Mouse (Mus musculus) limb, embryonic 14.5 days (tissue): ENCODE results near the gene Hoxc9. TPM values are rescaled to one million over a fixed set of nuclear protein-coding genes. Genes with fewer than 3 reads are reported as not detected.

Experiments used
- ATAC-seq: fragments of 200-750 bp; cut with Nextera tagmentation; 2 replicates; pipeline ENCODE4 v1.8.0; 2017; ENCODE audit warnings: low read depth, moderate number of reproducible peaks, moderate TSS enrichment; ENCODE audit not compliant: low FRiP score
- DNase-seq: peaks from one replicate; pipeline ENCODE4 v3.0.0-alpha.2; 2015; ENCODE audit warnings: low spot score
- H3K27ac ChIP-seq: fragments of 300-500 bp; sonication (generic); replicated peaks from 2 replicates; pipeline ENCODE4 v1.5.1; 2014; ENCODE audit warnings: low read depth, mild to moderate bottlenecking, low read length, moderate library complexity, mixed read lengths
- H3K27me3 ChIP-seq: fragments of 300-500 bp; sonication (generic); 2 replicates; pipeline ENCODE4 v1.6.1; 2014; ENCODE audit warnings: low read length, mixed read lengths; ENCODE audit not compliant: control insufficient read depth, insufficient read depth
- H3K36me3 ChIP-seq: fragments of 300-500 bp; sonication (generic); 2 replicates; pipeline ENCODE4 v1.6.1; 2014; ENCODE audit warnings: mild to moderate bottlenecking, low read length, moderate library complexity, mixed read lengths; ENCODE audit not compliant: control insufficient read depth, insufficient read depth
- H3K4me1 ChIP-seq: fragments of 300-500 bp; sonication (generic); 2 replicates; pipeline ENCODE4 v1.6.1; 2014; ENCODE audit warnings: antibody characterized with exemption, low read length, mixed read lengths; ENCODE audit not compliant: control insufficient read depth, insufficient read depth
- H3K4me2 ChIP-seq: fragments of 300-500 bp; sonication (generic); replicated peaks from 2 replicates; pipeline ENCODE4 v1.6.1; 2014; ENCODE audit warnings: low read depth, mild to moderate bottlenecking, low read length, moderate library complexity; ENCODE audit not compliant: severe bottlenecking
- H3K4me3 ChIP-seq: fragments of 300-500 bp; sonication (generic); replicated peaks from 2 replicates; pipeline ENCODE4 v1.5.1; 2014; ENCODE audit warnings: low read length
- H3K9ac ChIP-seq: fragments of 300-500 bp; sonication (generic); 2 replicates; pipeline ENCODE4 v1.6.1; 2014; ENCODE audit warnings: mild to moderate bottlenecking, low read depth, low read length, moderate library complexity; ENCODE audit not compliant: severe bottlenecking
- H3K9me3 ChIP-seq: fragments of 300-500 bp; sonication (generic); 2 replicates; pipeline ENCODE4 v1.6.1; 2016; ENCODE audit warnings: low read length; ENCODE audit not compliant: control insufficient read depth
- POLR2A ChIP-seq: fragments of 200-500 bp; IDR thresholded peaks from 2 replicates; pipeline ENCODE4 v1.8.0; 2012; ENCODE audit warnings: inconsistent platforms, mild to moderate bottlenecking, moderate library complexity, borderline replicate concordance; ENCODE audit not compliant: insufficient read depth, insufficient read length; ENCODE audit errors: extremely low read depth
- whole genome bisulfite sequencing: fragments of 180-500 bp; shearing (Covaris S2); extraction: QIAGEN DNeasy Blood & Tissue Kit; methylation state at CpG from one replicate; pipeline ENCODE4 v1.1.7; 2014; 5-methylcytosine and 5-hydroxymethylcytosine counted together
- polyA plus RNA-seq, 2 experiments: library from polyadenylated mRNA; depleted of rRNA in 1 of 2; stranded (reverse) in 1 of 2; unstranded in 1 of 2; fragments of >200 nt; fragmentation: Nextera tagmentation in 1 of 2; extraction: Ambion mirVana in 1 of 2; gene quantifications; 2 replicates each; pipeline versions ENCODE4 v1.2.1 to v1.2.3; 2012 to 2014

The Hoxc9 gene
- polyA plus RNA-seq, 2 experiments = 1.1 to 2.1 TPM

DNA sequence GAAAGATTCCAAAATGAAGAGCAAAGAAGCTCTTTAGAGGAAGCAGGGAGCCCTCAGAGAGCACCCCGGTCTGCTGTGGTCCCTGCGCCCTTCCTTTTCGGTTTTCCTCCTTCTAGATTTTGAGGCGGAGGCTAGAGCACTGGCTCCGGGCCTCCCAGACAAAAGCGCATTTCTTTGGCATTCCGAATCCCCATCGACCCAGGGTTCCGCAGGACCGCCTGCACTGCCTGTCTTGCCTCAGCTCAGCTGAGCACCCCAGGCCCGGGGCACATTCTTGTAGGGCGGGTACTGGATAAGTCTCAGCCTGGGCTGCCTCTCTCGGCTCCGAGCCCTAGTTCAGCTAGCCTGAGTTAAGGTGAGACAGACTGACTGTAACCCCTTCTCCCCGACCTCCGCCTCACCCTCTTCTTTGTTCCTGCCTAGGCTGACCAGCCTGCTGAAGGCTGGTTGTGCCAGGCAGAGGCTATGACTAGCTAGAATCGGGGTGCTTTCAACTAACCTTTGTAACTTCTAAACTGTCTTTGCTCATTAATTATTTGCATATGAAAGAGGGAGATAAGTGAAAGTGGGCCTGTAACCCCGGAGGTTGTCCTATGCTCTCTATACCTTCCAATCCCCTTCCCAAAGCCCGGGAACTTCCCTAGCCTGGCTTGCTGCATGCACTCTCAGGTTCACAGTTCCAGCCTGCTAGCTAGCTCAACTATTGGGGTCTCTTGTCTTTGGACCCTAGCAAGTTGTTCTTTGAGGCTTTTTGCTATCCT, 39.3 kb downstream of the Hoxc9 start:
- 4% methylated on average over 19 of the region's 19 CpGs for WGBS
- Histone ChIP-seq H3K4me2 (peak overlapping the region; percentile 50), H3K36me3 (no peaks in the 10 kb centered on the region), H3K27me3 (peaks cover 97% of the 10 kb centered on the region), H3K27ac (no peak overlapping the region), H3K9me3 (no peaks in the 10 kb centered on the region), H3K9ac (0 out of 2 replicates have a peak overlapping the region, but pooled peaks have one; percentile 6), H3K4me3 (peak overlapping the region; percentile 31; the same call in 1 of the 2 replicates), H3K4me1 (peaks cover 12% of the 10 kb centered on the region; the same call in 1 of the 2 replicates)
- no peak for TF ChIP-seq POLR2A
- no peak for DNase-seq
- ATAC-seq = no peak

DNA sequence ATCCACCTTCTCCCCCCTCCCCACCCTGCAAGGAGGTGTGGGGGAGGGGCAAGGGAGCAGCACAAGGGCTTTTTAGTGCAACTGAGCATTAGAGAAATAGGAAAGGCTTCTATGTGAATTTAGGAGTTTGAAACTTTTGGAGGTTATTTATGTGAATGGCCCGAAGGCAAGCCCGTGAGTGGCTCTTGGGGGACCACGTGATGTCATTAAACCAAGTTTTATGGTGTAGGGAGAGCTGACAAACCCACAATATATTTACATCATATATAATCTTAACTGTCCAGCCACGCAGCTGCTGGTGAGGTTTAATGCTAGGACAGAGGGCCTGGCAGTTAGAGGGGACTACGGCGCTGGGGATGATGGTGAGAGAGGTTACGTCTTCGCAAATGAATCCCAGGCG, 42.4 kb downstream of the Hoxc9 start, which contains the start of gene Hoxc4:
Gene Hoxc4, plus strand, starts transcription at position 299 of the 400 bp plus-strand sequence.
- DNase-seq (no peak), ATAC-seq (no peak)
- Histone ChIP-seq H3K27me3 (peaks cover 99% of the 10 kb centered on the region), H3K36me3 (no peaks in the 10 kb centered on the region), H3K4me3 (no peak within 1 kb of the TSS), H3K9ac (no peak within 1 kb of the TSS), H3K4me1 (peaks cover 10% of the 10 kb centered on the region; the same call in 1 of the 2 replicates), H3K9me3 (no peaks in the 10 kb centered on the region), H3K27ac (no peak within 1 kb of the TSS), H3K4me2 (no peak within 1 kb of the TSS)
- WGBS = 16% methylated on average over 9 of the region's 9 CpGs
- TF ChIP-seq POLR2A = no peak

DNA sequence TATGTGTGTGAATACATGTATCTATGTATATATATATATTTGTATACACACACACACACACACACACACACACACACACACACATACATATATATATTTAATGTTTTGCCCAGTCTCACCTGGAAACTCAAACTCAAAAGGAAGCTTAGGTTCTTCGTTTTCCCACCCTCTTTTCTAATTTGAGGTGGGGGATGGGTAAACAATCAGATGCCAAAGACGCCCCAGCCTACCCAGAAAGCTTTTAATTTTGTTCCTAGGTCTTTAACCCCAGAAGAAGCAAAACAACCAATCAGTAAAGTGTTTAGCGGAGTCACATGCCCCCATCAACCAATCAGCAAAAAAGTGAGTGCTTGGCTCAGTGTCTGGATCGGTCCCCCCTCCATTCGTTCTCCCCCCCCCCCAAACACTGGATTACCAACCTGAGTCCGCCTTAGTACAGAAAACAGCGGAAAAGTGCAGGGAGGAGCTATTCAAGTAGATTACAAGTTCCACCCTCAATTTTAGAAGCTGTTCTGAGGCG, 44.7 kb downstream of the Hoxc9 start:
- Histone ChIP-seq H3K9me3 (no peaks in the 10 kb centered on the region), H3K4me3 (no peak overlapping the region), H3K4me1 (peaks cover 5% of the 10 kb centered on the region; the same call in 1 of the 2 replicates), H3K36me3 (no peaks in the 10 kb centered on the region), H3K9ac (no peak overlapping the region), H3K27ac (no peak overlapping the region), H3K4me2 (no peak overlapping the region), H3K27me3 (peaks cover 98% of the 10 kb centered on the region)
- DNase-seq (no peak), ATAC-seq (no peak)
- no peak for TF ChIP-seq POLR2A
- 6% methylated on average over 8 of the region's 8 CpGs for WGBS

GRCm38 (mm10) chr15:103021544-103021943, 45.3 kb downstream of the Hoxc9 start:
- no peak overlapping the region for H3K27ac ChIP-seq
- H3K27me3 ChIP-seq = peaks cover 98% of the 10 kb centered on the region
- DNase-seq (no peak), ATAC-seq (no peak)
- H3K9me3 ChIP-seq = no peaks in the 10 kb centered on the region
- no peak overlapping the region for H3K9ac ChIP-seq
- no peak for TF ChIP-seq POLR2A
- no peak overlapping the region for H3K4me2 ChIP-seq
- WGBS = 22% methylated on average over 8 of the region's 8 CpGs
- no peaks in the 10 kb centered on the region for H3K36me3 ChIP-seq
- no peak overlapping the region for H3K4me3 ChIP-seq
- peaks cover 5% of the 10 kb centered on the region; the same call in 1 of the 2 replicates for H3K4me1 ChIP-seq

DNA sequence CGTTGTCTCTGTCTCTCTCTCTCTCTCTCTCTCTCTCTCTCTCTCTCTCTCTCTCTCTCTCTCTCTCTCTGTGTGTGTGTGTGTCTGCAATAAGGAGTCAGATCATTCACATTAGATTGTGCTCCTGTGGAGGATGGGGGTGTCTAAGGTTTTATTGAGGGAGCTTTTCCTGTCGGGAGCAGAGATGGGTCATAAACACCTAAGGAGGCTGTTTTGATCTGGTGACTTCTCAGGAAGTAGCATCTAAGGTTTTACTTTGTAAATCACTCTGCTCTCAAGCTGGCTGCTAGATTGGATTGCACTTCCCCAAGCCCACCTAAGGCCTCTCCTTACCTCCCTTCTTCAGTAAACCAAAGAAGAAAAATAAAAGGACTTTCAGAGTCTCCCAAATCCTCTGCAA, 47.9 kb downstream of the Hoxc9 start:
- Histone ChIP-seq H3K4me1 (no peaks in the 10 kb centered on the region), H3K4me2 (no peak overlapping the region), H3K27ac (no peak overlapping the region), H3K4me3 (no peak overlapping the region), H3K9ac (no peak overlapping the region), H3K27me3 (peaks cover 98% of the 10 kb centered on the region), H3K36me3 (no peaks in the 10 kb centered on the region), H3K9me3 (no peaks in the 10 kb centered on the region)
- WGBS = 7% methylated on average over 2 of the region's 2 CpGs
- ATAC-seq = no peak
- no peak for TF ChIP-seq POLR2A
- DNase-seq = no peak
